Mouse (Mus musculus) effector memory CD4-positive, alpha-beta T cell, adult 7 months (primary cell): ENCODE results near the gene Cyp4b1. TPM values are rescaled to one million over a fixed set of nuclear protein-coding genes. Genes with fewer than 3 reads are reported as not detected.

Source experiments
- polyA plus RNA-seq: library from polyadenylated mRNA; unstranded; fragments of 100-300 nt; shearing (Covaris generic); gene quantifications from one replicate; pipeline ENCODE4 v1.2.1, GENCODE M21; 2017

The Cyp4b1 gene
- not detected for polyA plus RNA-seq

DNA sequence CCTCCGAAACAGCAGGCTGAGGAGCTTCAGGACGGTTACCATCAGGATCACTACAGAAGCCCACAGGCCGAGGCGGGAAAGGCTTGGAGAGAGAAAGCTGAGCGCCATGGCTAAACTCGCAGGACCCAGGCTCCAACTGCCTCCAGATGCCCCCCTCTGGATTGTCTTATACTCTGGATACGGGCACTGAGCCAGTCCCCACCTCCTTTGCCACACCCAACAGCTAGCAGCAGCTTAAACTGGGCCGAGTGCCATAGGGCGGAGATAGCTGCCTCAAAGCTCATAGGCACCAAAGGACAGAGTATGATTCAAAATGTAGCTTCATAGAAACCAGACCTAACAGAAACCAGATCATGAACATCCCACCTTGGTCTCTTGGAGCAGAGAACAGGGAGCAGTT, at the start of gene Cyp4b1:
TSS of gene Cyp4b1 (minus strand) at position 144 of the 400 bp plus-strand sequence.

DNA sequence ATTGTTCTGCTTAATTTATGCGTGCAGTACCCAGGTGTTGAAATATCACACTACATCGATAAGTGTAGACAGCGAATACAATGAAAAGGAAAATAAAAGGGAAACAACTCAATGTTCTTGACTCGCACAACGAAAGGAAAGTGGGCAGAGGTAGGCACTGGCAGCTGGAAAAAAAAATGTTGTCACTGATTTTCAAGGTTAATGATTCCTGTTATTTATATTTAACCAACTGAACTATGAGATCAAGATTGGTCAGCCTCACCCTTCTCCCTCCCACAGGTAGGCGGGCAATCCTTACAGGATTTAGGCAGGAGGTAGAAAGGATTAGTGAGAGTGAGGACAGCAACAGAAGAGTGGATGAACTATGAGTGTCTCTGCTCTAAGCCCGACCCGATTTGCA, 46.9 kb downstream of the Cyp4b1 start, which contains the start of gene Cyp4a32:
TSS of gene Cyp4a32 (plus strand) at position 359 of the 400 bp plus-strand sequence.

Other genes starting within 250 kb of the Cyp4b1 start
- gene Cyp4a12b, start 236.1 kb downstream of the Cyp4b1 start, polyA plus RNA-seq, result not detected
- gene Cyp4a30b, start 195.1 kb downstream of the Cyp4b1 start, polyA plus RNA-seq, result not detected
- 0.54 TPM for gene Cyp4a14, start 151.6 kb downstream of the Cyp4b1 start, polyA plus RNA-seq
- gene Cyp4a10, start 129.5 kb downstream of the Cyp4b1 start, polyA plus RNA-seq, result not detected
- gene Cyp4a31, start 84.1 kb downstream of the Cyp4b1 start, polyA plus RNA-seq, result not detected
- gene Cyp4a32, start 46.8 kb downstream of the Cyp4b1 start, polyA plus RNA-seq, result not detected
- 37.7 TPM for gene Efcab14, start 90.0 kb upstream of the Cyp4b1 start, polyA plus RNA-seq
- not detected for gene Tex38, start 133.3 kb upstream of the Cyp4b1 start, polyA plus RNA-seq
- gene Atpaf1, start 137.1 kb upstream of the Cyp4b1 start, polyA plus RNA-seq, result 31.6 TPM
- 19.8 TPM for gene Mob3c, start 180.4 kb upstream of the Cyp4b1 start, polyA plus RNA-seq
- gene Mknk1, start 191.5 kb upstream of the Cyp4b1 start, polyA plus RNA-seq, result 44.9 TPM
- gene Kncn, start 236.7 kb upstream of the Cyp4b1 start, polyA plus RNA-seq, result 0.74 TPM
- gene 6430628N08Rik, start 242.9 kb upstream of the Cyp4b1 start, polyA plus RNA-seq, result not detected